Mouse (Mus musculus) MEL (cell line): ENCODE results near the gene Nadk. TPM values are rescaled to one million over a fixed set of nuclear protein-coding genes. Genes with fewer than 3 reads are reported as not detected.

Experiments used
- DNase-seq: peaks from one replicate; pipeline ENCODE4 v3.0.0; 2011; ENCODE audit warnings: low read depth, low spot score
- H3K27ac ChIP-seq: 2 replicates; pipeline ENCODE4 v1.5.1; 2012; ENCODE audit warnings: low read depth, mild to moderate bottlenecking, control low read depth, low read length, moderate library complexity; ENCODE audit not compliant: control insufficient read depth
- H3K27me3 ChIP-seq, 2 experiments: fragments of 150-350 bp in 1 of 2; sonication (generic) in 1 of 2; 2 replicates each; pipeline ENCODE4 v1.6.1; 2012; ENCODE audit warnings: low read length in 2 of 2, mild to moderate bottlenecking in 2 of 2, improper control_type of control experiment in 1 of 2, moderate library complexity in 1 of 2; ENCODE audit not compliant: insufficient read depth in 2 of 2, control insufficient read depth in 1 of 2
- H3K36me3 ChIP-seq, 2 experiments: 2 replicates each; pipeline ENCODE4 v1.6.1; 2012 to 2014; ENCODE audit warnings: low read length in 2 of 2, improper control_type of control experiment in 1 of 2, inconsistent platforms in 1 of 2, mild to moderate bottlenecking in 1 of 2; ENCODE audit not compliant: insufficient read depth in 2 of 2, control insufficient read depth in 1 of 2
- H3K4me1 ChIP-seq, 2 experiments: fragments of 150-350 bp in 1 of 2; sonication (generic) in 1 of 2; 2 replicates each; pipeline ENCODE4 v1.6.1; 2012; ENCODE audit warnings: low read length in 2 of 2, improper control_type of control experiment in 1 of 2, mild to moderate bottlenecking in 1 of 2; ENCODE audit not compliant: insufficient read depth in 2 of 2, control insufficient read depth in 1 of 2
- H3K4me3 ChIP-seq, 2 experiments: fragments of 150-350 bp in 1 of 2; sonication (generic) in 1 of 2; 2 replicates each; pipeline ENCODE4 v1.5.1; 2012; ENCODE audit warnings: low read depth in 2 of 2, low read length in 2 of 2, mild to moderate bottlenecking in 2 of 2, moderate library complexity in 2 of 2, control low read depth in 1 of 2, improper control_type of control experiment in 1 of 2; ENCODE audit not compliant: control insufficient read depth in 1 of 2, insufficient read depth in 1 of 2
- H3K79me2 ChIP-seq: 2 replicates; pipeline ENCODE4 v1.6.1; 2012; ENCODE audit warnings: mild to moderate bottlenecking, low read length, moderate library complexity; ENCODE audit not compliant: control insufficient read depth, poor library complexity, insufficient read depth
- H3K9ac ChIP-seq: 2 replicates; pipeline ENCODE4 v1.6.1; 2012; ENCODE audit warnings: low read depth, mild to moderate bottlenecking, control low read depth, low read length, moderate library complexity; ENCODE audit not compliant: control insufficient read depth, poor library complexity, severe bottlenecking
- H3K9me3 ChIP-seq: fragments of 150-350 bp; sonication (generic); replicated peaks from 2 replicates; pipeline ENCODE4 v1.6.1; 2012; ENCODE audit warnings: mild to moderate bottlenecking, low read length, improper control_type of control experiment, moderate library complexity; ENCODE audit not compliant: insufficient read depth
- BHLHE40 ChIP-seq: IDR thresholded peaks from 2 replicates; pipeline ENCODE4 v1.6.1; 2012; ENCODE audit warnings: low read depth, mild to moderate bottlenecking, inconsistent platforms, low read length, improper control_type of control experiment, borderline replicate concordance
- CTCF ChIP-seq, 3 experiments: IDR thresholded peaks in 2 of 3; conservative IDR thresholded peaks in 1 of 3; 2 replicates each; pipeline ENCODE4 v1.5.1; 2011 to 2012; ENCODE audit warnings: low read length in 3 of 3, low read depth in 2 of 3, mild to moderate bottlenecking in 2 of 3, improper control_type of control experiment in 1 of 3, inconsistent platforms in 1 of 3, mixed read lengths in 1 of 3, moderate library complexity in 1 of 3; ENCODE audit not compliant: control insufficient read depth in 1 of 3, insufficient read depth in 1 of 3, poor library complexity in 1 of 3, severe bottlenecking in 1 of 3
- ELF1 ChIP-seq: IDR thresholded peaks from 2 replicates; pipeline ENCODE4 v1.6.1; 2014; ENCODE audit warnings: low read depth, mild to moderate bottlenecking, inconsistent platforms, low read length, improper control_type of control experiment, moderate library complexity
- ETS1 ChIP-seq: IDR thresholded peaks from 2 replicates; pipeline ENCODE4 v1.6.1; 2012; ENCODE audit warnings: low read depth, mild to moderate bottlenecking, inconsistent platforms, low read length, improper control_type of control experiment, moderate library complexity
- GATA1 ChIP-seq: IDR thresholded peaks from 2 replicates; pipeline ENCODE4 v1.6.1; 2011; ENCODE audit warnings: low read depth, low read length, improper control_type of control experiment
- HCFC1 ChIP-seq: IDR thresholded peaks from 2 replicates; pipeline ENCODE4 v1.6.1; 2012; ENCODE audit warnings: low read depth, mild to moderate bottlenecking, inconsistent platforms, low read length, improper control_type of control experiment, moderate library complexity
- JUND ChIP-seq: IDR thresholded peaks from 2 replicates; pipeline ENCODE4 v1.6.1; 2011; ENCODE audit warnings: low read depth, mild to moderate bottlenecking, improper control_type of control experiment, low read length
- MAX ChIP-seq: IDR thresholded peaks from 2 replicates; pipeline ENCODE4 v1.6.1; 2011; ENCODE audit warnings: low read length, improper control_type of control experiment
- MAZ ChIP-seq: IDR thresholded peaks from 2 replicates; pipeline ENCODE4 v1.6.1; 2012; ENCODE audit warnings: low read depth, mild to moderate bottlenecking, inconsistent platforms, low read length, improper control_type of control experiment
- MEF2A ChIP-seq: IDR thresholded peaks from 2 replicates; pipeline ENCODE4 v1.6.1; 2014; ENCODE audit warnings: low read depth, mild to moderate bottlenecking, inconsistent platforms, low read length, improper control_type of control experiment; ENCODE audit not compliant: poor library complexity, insufficient replicate concordance, severe bottlenecking; ENCODE audit errors: extremely low read depth
- MYC ChIP-seq: IDR thresholded peaks from 2 replicates; pipeline ENCODE4 v1.6.1; 2011; ENCODE audit warnings: low read depth, mild to moderate bottlenecking, low read length, improper control_type of control experiment, moderate library complexity
- NRF1 ChIP-seq: IDR thresholded peaks from 2 replicates; pipeline ENCODE4 v1.6.1; 2014; ENCODE audit warnings: low read depth, mild to moderate bottlenecking, inconsistent platforms, low read length, improper control_type of control experiment, moderate library complexity; ENCODE audit not compliant: poor library complexity, insufficient read depth, severe bottlenecking
- POLR2A ChIP-seq, 2 experiments: IDR thresholded peaks; 2 replicates each; pipeline ENCODE4 v1.6.1; 2011 to 2012; ENCODE audit warnings: low read length in 2 of 2, mild to moderate bottlenecking in 2 of 2, control low read depth in 1 of 2, improper control_type of control experiment in 1 of 2, low read depth in 1 of 2, moderate library complexity in 1 of 2; ENCODE audit not compliant: control insufficient read depth in 1 of 2, insufficient read depth in 1 of 2, poor library complexity in 1 of 2
- RAD21 ChIP-seq: IDR thresholded peaks from 2 replicates; pipeline ENCODE4 v1.6.1; 2011; ENCODE audit warnings: mild to moderate bottlenecking, low read depth, low read length, improper control_type of control experiment
- RCOR1 ChIP-seq: IDR thresholded peaks from 2 replicates; pipeline ENCODE4 v1.6.1; 2012; ENCODE audit warnings: low read depth, mild to moderate bottlenecking, inconsistent platforms, low read length, improper control_type of control experiment
- SIN3A ChIP-seq: IDR thresholded peaks from 2 replicates; pipeline ENCODE4 v1.6.1; 2012; ENCODE audit warnings: low read length, improper control_type of control experiment, inconsistent platforms
- SMC3 ChIP-seq: IDR thresholded peaks from 2 replicates; pipeline ENCODE4 v1.6.1; 2011; ENCODE audit warnings: low read depth, low read length, improper control_type of control experiment
- TAL1 ChIP-seq: IDR thresholded peaks from 2 replicates; pipeline ENCODE4 v1.6.1; 2012; ENCODE audit warnings: mild to moderate bottlenecking, inconsistent platforms, low read length, moderate library complexity, mixed read lengths
- TBP ChIP-seq: IDR thresholded peaks from 2 replicates; pipeline ENCODE4 v1.8.0; 2011; ENCODE audit warnings: low read depth, low read length, improper control_type of control experiment
- TCF12 ChIP-seq: IDR thresholded peaks from 2 replicates; pipeline ENCODE4 v1.6.1; 2014; ENCODE audit warnings: low read depth, mild to moderate bottlenecking, inconsistent platforms, low read length, improper control_type of control experiment, moderate library complexity
- ZC3H11A ChIP-seq: IDR thresholded peaks from 2 replicates; pipeline ENCODE4 v1.6.1; 2012; ENCODE audit warnings: low read depth, mild to moderate bottlenecking, inconsistent platforms, low read length, improper control_type of control experiment
- ZNF384 ChIP-seq: IDR thresholded peaks from 2 replicates; pipeline ENCODE4 v1.6.1; 2012; ENCODE audit warnings: low read depth, mild to moderate bottlenecking, inconsistent platforms, low read length, improper control_type of control experiment
- polyA plus RNA-seq, 2 experiments: library from polyadenylated mRNA; stranded (reverse) in 1 of 2; unstranded in 1 of 2; fragments of >175 nt in 1 of 2; fragments of >200 nt in 1 of 2; gene quantifications; 2 replicates each; pipeline versions ENCODE4 v1.2.1 to v1.2.4; 2012; ENCODE audit warnings: low replicate concordance in 2 of 2, low read depth in 1 of 2; ENCODE audit not compliant: insufficient read length in 2 of 2, insufficient read depth in 1 of 2, missing spikeins in 1 of 2
- total RNA-seq: library from RNA; depleted of rRNA; stranded (reverse); fragments of 300-350 nt; gene quantifications from 2 replicates; pipeline ENCODE4 v1.2.3, GENCODE M21; 2012

Gene Nadk
- total and polyA plus RNA-seq, 3 experiments: 53.2 to 258 (median 151) TPM

GRCm38 (mm10) chr4:155568170-155568569, 6.0 kb downstream of the Nadk start:
- Histone ChIP-seq H3K4me1 (peaks cover 10 to 39% of the 10 kb centered on the region in 2 experiments), H3K36me3 (peaks cover 2 to 39% of the 10 kb centered on the region in 2 experiments; a peak in 3 of 4 replicates), H3K4me3 (no peak overlapping the region), H3K79me2 (peaks cover 78% of the 10 kb centered on the region), H3K27ac (no peak overlapping the region), H3K27me3 (no peaks in the 10 kb centered on the region), H3K9ac (no peak overlapping the region), H3K9me3 (no peaks in the 10 kb centered on the region)
- TF ChIP-seq TBP: 0 out of 2 replicates have a peak, but pooled peaks have one; percentile 18
- 0 out of 2 replicates have a peak, but pooled peaks have one; percentile 30 for TF ChIP-seq MAX
- TF ChIP-seq POLR2A (IDR thresholded peaks at IDR 0.05; ENCODE audit: control insufficient read depth in 1 of 2, insufficient read depth in 1 of 2, low read depth in 1 of 2, low read length in 2 of 2, poor library complexity in 1 of 2): no peak
- peak; percentile 53 for TF ChIP-seq ZNF384
- TF ChIP-seq HCFC1: 0 out of 2 replicates have a peak, but pooled peaks have one; percentile 50
- TF ChIP-seq MAZ: peak; percentile 79; the same call in 1 of the 2 replicates
- TF ChIP-seq RAD21: peak; percentile 72
- TF ChIP-seq ELF1: 0 out of 2 replicates have a peak, but pooled peaks have one; percentile 29
- peak; percentile 77 for TF ChIP-seq SIN3A
- TF ChIP-seq CTCF (IDR thresholded peaks at IDR 0.05 in 2 of 3, conservative IDR thresholded peaks at IDR 0.05 in 1 of 3; ENCODE audit: control insufficient read depth in 1 of 3, insufficient read depth in 1 of 3, low read depth in 2 of 3, low read length in 3 of 3, poor library complexity in 1 of 3, severe bottlenecking in 1 of 3): peak; percentile 27 to 77 (median 71); a peak in 5 of 6 replicates
- TF ChIP-seq GATA1: no peak
- TF ChIP-seq SMC3: peak; percentile 77
- TF ChIP-seq ZC3H11A: peak; percentile 68
- 0 out of 2 replicates have a peak, but pooled peaks have one; percentile 14 for TF ChIP-seq ETS1
- TF ChIP-seq MYC: 0 out of 2 replicates have a peak, but pooled peaks have one; percentile 36
- TF ChIP-seq MEF2A: no peak
- peak; percentile 75 for TF ChIP-seq RCOR1
- TF ChIP-seq TAL1: no peak
- no peak for TF ChIP-seq BHLHE40
- TF ChIP-seq TCF12: 0 out of 2 replicates have a peak, but pooled peaks have one; percentile 15
- TF ChIP-seq JUND: peak; percentile 79
- no peak for TF ChIP-seq NRF1
- DNase-seq: peak; percentile 77
